Mouse (Mus musculus) Muller cell, postnatal 12 days (primary cell): ENCODE data around the gene Nsun2.
A peak's percentile ranks its signal among the peaks of the same experiment; 100 is the strongest.
"Not testable (repeated sequence)": the region's sequence is repeated elsewhere in the genome, so short reads cannot be mapped to it uniquely, and the experiment has no call there.

ENCODE experiments used
- DNase-seq: peaks from one replicate; pipeline ENCODE4 v3.0.0-alpha.2; 2015; ENCODE audit errors: inconsistent ontology term

Gene Nsun2

DNA sequence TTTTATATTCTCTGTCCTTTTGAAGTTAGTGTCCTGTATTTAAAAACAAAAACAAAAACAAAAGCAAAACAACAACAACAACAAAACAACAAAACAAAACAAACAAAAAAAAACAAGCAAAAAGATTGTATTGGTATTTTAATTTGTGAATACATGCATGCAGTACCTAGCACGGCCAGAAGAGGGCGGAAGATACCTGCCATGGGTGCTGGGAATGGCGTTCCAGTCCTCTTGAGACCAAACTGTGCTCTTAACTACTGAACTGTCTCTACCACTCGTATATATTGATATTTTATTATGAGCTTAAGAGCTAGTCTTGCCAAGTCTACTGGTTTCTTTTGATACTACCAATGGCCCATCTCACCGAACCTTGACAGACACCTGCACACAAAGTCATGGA lies 19.5 kb downstream of the Nsun2 start:
- no peak for DNase-seq

DNA sequence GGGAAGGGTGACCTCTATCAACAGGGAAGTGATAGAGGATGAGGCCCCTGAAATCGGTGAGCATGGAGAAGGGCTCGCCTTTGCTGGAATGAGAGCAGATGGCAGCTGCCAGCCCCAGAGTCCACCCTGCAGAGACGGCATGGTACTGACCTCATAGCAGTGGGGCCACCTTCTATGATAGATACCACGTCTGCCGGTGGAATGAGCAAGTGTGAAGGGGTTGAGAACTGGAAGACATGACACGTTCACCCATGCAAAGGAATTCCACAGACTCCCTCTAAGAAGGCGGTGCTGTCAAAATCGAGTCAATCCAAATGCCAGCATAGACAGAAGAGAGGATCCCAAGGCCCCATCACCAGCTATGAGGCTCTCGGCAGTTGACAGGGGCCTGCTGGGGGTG lies 20.7 kb downstream of the Nsun2 start:
- no peak for DNase-seq

- DNase-seq = no peak
Observed at GRCm38 (mm10) chr13:69555045-69555444, 21.5 kb downstream of the Nsun2 start.

DNA sequence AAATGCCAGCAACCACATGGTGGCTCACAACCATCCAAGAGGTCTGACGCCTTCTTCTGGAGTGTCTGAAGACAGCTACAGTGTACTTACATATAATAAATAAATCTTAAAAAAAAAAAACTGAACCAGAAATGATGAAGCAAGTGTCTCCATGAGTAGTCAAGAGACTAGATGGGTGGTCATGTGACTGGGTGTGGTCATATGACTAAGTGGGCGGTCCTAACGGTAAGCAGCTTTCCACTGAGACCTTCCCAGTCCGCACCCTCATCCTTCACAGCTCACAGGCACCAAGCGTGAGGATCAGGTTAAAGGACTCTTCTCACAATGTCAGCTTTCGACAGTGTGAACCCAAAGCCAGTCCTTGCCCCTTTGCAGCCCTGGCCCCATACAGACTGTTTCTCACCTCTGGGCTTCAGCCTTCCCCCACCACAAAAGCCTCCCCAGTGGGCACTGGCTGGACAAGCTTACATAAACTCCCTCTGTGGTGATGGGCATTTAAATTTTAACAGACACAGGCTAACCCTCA lies 22.5 kb downstream of the Nsun2 start:
- no peak for DNase-seq

DNA sequence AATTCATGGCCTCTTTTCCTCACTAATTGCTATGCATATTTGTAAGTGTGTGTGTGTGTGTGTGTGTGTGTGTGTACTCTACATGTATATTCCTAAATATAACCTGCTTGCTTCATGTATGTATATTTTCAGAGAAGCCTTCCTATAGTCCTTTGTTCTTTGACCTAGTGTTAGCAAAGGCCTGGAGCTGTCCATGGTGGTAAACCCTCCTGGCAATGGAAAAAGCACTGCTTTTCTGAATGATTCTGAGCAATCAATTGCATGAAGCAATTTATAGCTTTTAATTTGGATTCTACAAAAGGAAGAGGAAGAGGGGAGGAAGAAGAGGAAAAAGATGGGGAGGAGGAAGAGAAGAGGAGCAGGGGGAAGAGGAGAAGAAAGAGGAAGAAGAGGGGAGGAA lies 23.2 kb downstream of the Nsun2 start:
- no peak for DNase-seq

GRCm38 (mm10) chr13:69558098-69558660 lies 24.6 kb downstream of the Nsun2 start:
- DNase-seq = peak; percentile 74

GRCm38 (mm10) chr13:69559291-69559961 lies 25.9 kb downstream of the Nsun2 start:
- peak; percentile 84 for DNase-seq

- no peak for DNase-seq
Observed at GRCm38 (mm10) chr13:69562004-69562403, 28.5 kb downstream of the Nsun2 start.

GRCm38 (mm10) chr13:69562654-69563574 lies 29.4 kb downstream of the Nsun2 start:
- no peak for DNase-seq

- no peak for DNase-seq
Observed at GRCm38 (mm10) chr13:69563905-69564304, 30.4 kb downstream of the Nsun2 start.

GRCm38 (mm10) chr13:69564573-69564972 lies 31.0 kb downstream of the Nsun2 start:
- DNase-seq = no peak

DNA sequence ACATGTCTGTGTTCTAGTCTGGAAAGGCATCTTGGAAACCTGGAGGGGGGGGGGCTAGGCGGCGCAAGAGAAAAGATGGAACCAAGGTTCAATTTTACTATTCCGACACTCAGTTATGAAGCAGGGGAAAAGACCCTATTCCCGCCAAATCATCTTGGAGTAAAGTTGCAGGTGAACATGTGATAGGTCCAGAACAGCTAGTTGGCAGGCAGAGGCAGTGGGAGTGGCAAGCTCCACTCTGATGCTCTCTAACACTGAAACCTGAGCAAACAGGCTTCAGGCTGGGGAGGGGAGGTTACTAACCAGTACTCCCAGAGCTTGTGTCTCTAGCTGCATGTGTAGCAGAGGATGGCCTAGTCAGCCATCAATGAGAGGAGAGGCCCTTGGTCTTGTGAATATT lies 31.9 kb downstream of the Nsun2 start:
- not testable (repeated sequence) for DNase-seq

DNA sequence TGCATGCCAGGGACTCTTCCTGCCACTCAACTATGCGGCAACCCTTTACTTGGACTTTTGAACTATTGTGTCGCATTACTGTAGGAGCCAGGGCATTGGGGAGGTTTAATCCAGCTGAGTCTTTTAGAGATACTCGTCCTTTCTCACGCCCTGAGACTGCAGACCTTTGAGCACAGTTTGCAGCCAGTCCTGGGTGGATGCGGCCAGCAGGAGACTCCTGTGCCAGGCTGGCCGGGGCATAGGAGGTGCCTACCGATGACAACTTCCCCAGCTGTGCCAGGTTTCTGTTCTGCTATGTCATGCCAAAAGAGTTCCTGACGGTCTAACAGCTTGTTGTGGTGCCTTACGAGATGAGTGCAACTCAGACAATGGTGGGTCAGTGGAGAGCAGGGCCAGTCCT lies 35.7 kb downstream of the Nsun2 start:
- no peak for DNase-seq

GRCm38 (mm10) chr13:69572594-69572993 lies 39.0 kb downstream of the Nsun2 start:
- DNase-seq = no peak

GRCm38 (mm10) chr13:69576676-69577075 lies 43.1 kb downstream of the Nsun2 start:
- no peak for DNase-seq

DNA sequence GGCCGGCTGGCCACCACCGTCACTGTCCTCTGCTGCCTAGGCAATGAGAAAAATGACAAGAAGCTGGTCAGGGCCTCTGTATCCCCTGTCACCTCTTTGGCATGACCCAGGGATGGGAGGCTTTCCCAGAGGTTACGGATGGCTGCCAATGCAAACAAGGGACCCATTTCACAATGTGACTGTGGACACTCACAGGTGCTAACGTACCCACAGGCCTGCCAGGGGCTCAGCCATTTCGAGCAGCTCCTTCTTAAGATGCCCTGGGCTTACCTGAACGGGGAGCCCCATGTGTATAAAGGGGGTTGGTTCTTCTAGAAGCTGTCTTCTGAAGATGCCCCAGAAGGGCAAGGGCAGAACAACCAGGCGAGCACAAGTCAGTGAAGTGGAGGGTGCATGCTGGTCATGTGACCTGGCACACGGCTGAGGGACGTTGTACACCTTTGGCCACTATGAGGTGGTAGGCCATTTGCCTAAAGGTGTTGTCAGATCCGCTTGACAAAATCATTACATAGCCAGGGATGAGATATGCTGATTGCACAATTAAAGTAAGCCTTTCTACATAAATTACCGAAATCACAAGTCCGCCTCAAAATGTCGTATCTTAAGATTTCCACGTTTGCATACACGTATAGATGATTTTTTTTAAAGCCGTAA lies 43.8 kb downstream of the Nsun2 start:
- no peak for DNase-seq

DNA sequence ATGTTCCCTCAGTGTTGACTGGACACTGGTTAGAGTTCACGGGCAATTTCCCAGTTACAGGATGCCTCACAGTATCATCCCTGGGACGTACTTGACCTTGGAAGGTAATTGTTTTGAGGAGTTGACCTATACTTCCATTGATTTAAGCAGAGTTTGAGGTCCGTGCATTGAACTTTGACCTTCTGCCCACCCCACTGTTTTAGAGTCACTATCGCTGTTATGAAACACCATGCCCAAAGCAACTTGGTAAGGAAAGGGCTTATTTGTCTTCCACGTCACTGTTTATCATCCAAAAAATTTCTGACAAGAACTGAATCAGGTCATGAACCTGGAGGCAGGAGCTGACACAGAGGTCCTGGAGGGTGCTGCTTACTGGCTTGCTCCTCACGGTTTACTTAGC lies 48.9 kb downstream of the Nsun2 start:
- no peak for DNase-seq

DNA sequence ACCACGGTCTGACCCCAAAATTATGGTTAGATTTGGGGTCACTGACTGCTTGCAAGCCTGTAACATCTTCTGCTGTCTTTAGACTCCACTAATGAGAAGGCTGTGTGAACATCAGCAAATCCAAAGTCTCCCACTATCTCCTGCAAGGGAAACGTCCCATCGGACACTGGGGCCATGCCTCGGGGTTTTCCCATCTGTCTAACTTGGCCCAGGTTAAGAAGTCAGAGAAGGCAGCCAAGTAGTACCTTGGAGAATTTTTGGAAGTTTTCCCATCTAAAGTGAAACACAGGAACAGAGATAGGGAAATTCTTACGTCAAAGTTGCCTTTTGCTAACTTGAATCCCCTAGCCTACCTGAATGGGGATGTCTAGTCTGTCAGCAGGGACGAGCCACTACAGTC lies 50.0 kb downstream of the Nsun2 start:
- no peak for DNase-seq

DNA sequence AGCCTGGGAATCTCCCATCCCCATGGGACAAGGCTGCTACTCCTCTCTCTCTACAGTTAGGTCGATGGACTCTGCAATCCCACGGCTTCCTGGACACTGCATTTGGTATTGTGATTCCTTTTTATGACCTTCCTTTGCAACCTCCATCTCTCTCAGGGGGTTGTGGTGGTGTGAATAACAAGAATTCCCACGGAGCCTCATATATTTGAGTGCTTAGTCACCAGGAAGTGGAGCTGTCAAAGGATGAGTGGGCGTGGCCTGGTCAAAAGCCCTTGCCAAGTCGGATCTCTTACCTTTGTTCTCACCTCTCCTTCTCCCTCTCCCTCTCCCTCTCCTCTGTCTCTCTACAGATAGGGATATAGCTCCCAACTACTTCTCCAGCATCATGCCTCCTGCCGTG lies 52.3 kb downstream of the Nsun2 start:
- DNase-seq = peak; percentile 73

GRCm38 (mm10) chr13:69586337-69586736 lies 52.8 kb downstream of the Nsun2 start:
- DNase-seq = no peak

GRCm38 (mm10) chr13:69587849-69588248 lies 54.3 kb downstream of the Nsun2 start:
- no peak for DNase-seq

DNA sequence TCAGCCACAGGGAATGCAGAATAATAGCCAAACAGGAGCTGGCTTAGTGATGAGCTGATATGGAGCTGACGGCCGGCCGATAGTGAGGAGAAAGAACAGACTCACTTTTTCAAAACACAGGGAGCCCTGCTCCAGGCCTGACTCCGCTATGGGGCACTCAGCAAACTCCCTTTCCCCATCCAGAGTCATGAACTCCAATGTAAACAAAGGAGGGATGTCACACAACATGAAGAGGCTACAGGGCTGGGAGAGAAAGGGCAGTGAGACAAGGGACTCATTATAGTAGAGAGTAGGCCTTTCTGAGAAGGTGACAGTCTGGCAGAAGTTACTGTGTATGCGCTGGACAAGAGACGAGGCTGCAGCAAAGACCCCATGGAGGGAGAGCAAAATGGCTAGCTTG lies 54.7 kb downstream of the Nsun2 start:
- peak; percentile 25 for DNase-seq
